Mouse (Mus musculus): ENCODE data around the gene Gtf3a. TPM values are rescaled to one million over a fixed set of nuclear protein-coding genes. Genes with fewer than 3 reads are reported as not detected.
"Not testable (repeated sequence)": the region's sequence is repeated elsewhere in the genome, so short reads cannot be mapped to it uniquely, and the experiment has no call there.

The Gtf3a gene
- total RNA-seq, 2 experiments from 2014 or later: 26.6 to 33.1 TPM

DNA sequence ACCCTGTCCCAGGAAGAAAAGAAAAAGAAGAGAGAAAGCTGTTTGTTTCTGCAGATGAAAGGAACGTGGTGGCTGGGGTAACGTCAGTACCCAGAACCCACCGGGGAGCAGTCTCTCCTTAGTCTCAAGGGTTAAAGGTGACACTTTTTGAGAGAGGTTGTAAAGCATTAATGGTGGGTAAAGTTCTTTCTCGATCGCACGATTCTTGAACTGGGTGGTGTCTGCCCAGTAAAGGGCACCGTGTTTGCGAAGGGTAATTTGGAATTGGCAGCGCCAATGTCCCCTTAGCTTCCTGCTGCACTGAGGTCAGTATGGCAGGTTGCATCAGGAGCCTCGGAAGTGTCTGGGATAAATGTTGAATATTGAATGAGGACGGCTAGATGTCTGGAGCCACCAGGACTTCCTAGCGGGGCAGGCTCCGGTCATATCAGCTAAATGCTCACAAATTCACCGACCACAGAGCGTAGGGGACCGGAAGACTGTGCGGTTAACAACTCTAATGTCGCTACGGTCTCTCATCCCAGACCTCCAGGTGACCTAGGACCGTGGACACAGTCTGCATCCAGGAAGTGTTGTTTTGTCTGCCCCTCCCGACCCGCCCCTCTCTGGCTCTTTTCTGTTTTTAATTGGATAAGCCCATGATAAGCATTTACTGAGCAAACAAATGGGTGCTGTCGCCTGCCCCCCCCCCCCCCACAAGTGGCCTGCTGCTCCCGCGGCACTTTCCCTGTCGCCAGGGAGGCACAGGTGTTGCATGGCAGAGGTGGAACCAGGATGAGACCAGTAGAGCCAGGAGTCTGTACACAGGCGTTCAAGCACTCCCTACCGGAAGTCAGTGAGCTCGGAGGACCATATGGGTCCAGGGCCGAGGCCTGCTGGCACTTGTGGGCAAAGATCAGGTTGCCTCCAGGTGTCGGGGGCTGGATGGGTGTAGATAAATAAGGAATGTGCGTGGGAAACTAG lies 10.6 kb upstream of the Gtf3a start:
- no peak for DNase-seq

DNA sequence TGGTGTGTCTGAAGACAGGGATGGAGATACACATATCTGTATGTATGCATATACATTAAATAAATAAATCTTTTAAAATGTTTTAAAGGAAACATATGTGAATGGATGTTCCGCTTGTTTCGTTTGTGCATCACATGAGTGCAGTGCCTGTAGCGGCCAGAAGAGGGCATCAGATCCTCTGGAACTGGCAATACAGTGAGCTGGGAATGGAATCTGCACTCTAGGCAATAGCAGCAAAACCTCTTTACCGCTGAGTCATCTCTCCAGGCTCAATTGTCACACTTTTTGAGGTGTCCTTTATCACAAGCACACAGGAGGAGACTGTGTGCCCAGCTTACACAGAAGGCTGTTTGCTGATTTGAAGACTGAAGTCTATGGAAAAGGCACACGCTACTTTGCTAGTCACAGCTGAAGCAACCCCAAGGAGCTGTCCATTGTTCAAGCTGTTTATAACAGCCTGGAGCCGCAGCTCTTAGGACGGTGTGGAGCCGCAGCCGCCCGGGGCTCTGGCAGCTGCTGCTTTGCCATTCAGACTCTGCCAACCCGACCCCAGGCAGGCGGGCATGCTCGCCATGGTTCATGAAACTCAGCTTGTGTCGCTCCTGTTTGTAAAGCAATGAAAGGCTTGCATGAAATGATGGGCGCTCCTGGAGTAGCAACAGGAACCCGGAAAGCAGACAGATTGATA lies 9.2 kb upstream of the Gtf3a start:
- DNase-seq: no peak

DNA sequence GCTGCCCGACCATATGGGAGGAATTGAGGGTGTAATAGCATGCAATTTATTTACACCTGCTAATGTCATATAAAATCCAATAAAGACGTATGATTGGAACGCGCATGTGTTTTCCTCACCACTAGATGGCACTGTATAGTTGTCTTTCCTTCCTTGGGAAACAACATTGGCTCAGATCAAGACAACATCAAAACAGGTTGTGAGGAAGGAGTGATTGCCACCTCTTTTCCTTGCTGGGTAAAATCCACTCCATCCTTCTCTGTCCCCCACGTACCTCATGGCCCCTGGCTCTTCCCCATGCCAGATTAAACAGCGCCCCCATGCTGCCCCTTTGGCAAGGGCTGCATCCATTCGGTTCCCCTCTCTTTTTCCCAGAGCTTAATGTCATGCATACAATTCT lies 8.2 kb upstream of the Gtf3a start:
- DNase-seq: no peak

DNA sequence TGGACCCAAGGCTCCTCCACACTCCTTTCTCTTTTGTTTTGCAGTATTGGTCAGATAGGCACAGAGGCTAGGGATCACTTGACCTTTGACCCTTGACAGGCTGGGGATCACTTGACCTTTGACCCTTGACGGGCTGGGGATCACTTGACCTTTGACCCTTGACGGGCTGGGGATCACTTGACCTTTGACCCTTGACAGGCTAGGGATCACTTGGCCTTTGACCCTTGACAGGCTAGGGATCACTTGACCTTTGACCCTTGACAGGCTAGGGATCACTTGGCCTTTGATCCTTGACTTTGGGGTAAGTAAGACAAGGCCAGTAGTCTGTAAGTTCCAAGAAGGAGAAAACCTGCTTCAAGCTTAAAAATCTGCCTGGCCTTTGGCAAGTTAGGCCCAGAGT lies 6.5 kb upstream of the Gtf3a start:
- DNase-seq: not testable (repeated sequence)

DNA sequence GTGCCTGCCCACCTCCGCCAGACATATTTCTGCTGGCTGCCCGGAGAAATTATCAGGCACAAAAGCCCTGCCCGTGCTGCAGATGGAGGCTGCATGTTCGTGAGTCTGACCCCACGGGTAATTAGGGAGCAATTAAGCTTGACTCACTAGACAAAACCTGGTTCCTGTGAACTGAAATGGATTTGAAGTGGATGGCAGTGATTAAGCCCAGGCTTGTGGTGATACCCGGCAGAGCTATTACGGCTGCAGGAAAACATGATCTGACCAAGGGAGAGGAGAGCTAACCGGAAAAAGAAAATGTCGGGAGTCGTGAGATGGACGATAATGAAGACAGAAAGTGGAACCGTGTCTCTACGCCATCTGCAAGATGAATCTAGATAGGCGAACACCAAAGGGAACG lies 5.5 kb upstream of the Gtf3a start:
- DNase-seq: no peak

DNA sequence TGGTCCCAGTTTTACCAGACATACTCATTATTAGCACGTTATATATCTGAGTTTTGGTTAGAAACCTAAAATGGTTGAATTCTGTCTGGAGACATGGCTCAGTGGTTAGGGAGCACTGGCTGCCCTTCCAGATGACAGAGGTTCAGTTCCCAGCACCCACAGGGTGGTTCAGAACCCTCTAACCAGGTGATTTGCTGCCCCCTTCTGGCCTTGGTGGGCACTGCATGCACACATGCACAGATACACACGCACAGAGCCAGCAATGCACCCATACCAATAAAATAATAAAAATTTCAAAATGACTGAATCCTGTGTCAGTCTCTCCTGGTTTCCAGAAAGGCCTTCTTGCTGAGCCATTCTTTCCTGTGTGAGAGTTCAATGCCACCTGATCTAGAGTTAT lies 3.9 kb upstream of the Gtf3a start:
- no peak for DNase-seq

DNA sequence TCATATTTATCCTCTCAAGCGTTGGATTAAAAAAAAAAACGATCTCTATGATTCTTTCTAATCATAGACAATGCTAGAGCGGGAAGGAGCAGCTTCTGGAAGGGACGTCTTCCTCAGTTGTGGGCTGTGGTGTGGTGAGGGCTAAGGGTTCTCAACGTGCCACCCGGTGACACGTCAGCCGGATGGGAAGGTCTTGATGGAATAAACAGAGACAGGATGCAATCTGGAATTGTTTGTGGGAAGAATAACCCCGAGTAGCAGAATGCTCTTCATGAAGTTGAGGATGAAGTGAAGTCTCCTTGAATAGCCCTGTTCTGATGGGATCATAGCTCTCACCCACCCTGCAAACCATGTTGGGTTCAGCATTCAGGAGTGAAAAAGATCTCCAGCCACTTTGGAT lies 1.8 kb upstream of the Gtf3a start:
- no peak for DNase-seq

DNA sequence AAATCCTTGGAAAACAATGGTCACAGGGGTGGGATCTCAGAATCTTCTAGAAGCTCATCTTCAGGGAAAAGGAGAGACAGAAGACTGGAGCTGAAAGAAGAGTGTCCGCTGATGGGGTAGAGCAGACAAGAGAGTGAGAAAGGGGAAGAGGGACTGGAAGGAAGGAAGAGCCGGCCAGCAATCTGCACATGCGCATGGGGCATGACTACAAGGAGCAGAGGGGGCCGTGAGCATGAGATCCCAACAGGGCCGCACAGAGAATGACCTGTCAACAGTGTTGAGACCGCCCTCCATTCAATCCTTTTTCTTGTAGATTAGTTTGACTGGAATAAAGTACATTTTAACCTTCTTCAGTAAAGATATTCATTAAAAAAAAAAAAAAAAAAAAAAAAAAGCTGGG lies 960 bp upstream of the Gtf3a start:
- DNase-seq: no peak

DNA sequence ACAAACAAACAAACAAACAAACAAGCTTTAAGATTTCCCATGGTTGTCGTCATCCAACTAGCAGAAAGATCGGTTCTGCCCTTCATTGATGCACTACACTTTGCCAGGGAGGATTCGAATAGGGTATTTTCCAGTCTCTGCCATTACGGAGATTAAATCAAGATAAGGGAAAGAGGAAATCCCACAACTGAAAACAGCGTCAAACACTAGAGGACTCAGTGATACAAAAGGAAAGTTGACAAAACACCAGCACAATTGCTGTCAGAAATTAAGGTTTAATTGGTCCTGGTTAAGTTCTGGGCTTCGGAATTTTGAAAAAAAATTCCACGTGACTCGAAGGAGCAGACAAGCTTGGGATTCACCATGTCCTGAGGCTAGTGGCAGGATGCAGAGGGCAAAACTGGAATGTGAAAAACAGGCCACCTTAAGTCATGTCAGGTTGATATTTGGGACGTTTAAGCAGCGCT lies 383 bp upstream of the Gtf3a start:
- DNase-seq: no peak

GRCm38 (mm10) chr5:146954576-146954975 lies 6.1 kb downstream of the Gtf3a start:
- DNase-seq: no peak

DNA sequence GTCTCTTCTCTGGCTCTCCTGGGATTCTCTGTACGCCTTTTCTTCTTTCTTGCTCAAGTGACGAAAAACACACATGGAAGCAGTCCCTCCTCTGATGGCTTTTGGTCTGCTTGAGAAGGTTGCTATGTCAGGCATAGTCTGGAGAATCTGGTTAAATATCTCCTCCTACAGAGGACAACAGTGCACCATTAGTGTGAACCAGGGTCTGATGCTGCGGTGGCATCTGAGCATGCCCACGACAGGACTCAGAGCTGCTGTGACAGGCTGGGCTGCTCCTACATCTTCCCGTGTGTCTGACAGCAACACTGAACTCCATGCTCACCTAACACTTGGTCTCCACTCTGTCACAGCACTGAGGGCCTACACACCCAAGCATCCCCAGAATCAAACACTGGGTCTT lies 7.2 kb downstream of the Gtf3a start:
- DNase-seq: no peak

- no peak for DNase-seq
These were observed 8.2 kb downstream of the Gtf3a start for GRCm38 (mm10) chr5:146956678-146957077.

- DNase-seq: peak; percentile 87 to 88
These were observed 14.9 kb downstream of the Gtf3a start, which contains the start of gene Mtif3 for GRCm38 (mm10) chr5:146963118-146963936. Gene Mtif3, minus strand, starts transcription at chr5:146963800.

GRCm38 (mm10) chr5:146963937-146964278 lies 15.5 kb downstream of the Gtf3a start:
- no peak for DNase-seq

GRCm38 (mm10) chr5:146968695-146969393 lies 20.4 kb downstream of the Gtf3a start:
- DNase-seq: no peak

DNA sequence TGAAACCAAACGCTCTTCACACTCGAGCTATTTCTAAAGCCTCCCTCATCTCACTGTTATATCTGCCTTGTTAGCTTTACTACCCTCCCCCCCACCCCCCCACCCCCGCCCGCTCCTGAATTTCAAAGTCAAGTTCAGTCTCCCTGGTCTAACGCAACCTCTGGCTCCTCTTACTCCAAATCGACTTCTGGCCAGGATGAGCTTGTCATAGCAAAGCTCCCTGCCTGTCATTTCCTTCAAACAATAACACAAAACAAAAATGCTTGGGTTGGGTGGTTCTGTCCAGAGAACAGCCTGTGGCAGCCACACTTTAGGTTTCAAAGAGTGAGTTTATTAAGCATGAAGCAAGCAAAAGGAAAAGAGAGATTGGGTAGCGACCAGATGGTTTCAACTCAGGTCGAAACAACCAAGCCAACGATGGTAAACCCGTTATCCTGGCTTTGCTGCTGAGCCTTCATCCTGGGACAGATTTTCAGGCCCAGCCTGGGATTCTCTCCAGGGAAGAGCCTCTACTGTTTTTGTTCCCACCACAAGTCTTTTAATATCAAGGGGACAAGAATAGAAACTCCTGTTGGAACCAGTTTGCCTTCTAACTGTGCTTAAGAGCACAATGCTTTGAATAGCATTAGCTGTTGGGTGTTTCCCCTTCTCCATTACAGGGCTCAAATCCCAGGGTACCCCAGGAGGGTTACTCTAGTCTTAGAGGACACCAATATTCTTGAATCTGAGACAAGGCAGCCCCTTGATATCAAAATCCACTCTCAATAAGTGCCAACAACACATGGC lies 23.5 kb downstream of the Gtf3a start:
- no peak for DNase-seq

GRCm38 (mm10) chr5:146973353-146973752 lies 24.9 kb downstream of the Gtf3a start:
- DNase-seq: no peak

- no peak for DNase-seq
These were observed 25.7 kb downstream of the Gtf3a start for GRCm38 (mm10) chr5:146973858-146974780.

- DNase-seq: no peak
These were observed 26.3 kb downstream of the Gtf3a start for GRCm38 (mm10) chr5:146974781-146975123.

DNA sequence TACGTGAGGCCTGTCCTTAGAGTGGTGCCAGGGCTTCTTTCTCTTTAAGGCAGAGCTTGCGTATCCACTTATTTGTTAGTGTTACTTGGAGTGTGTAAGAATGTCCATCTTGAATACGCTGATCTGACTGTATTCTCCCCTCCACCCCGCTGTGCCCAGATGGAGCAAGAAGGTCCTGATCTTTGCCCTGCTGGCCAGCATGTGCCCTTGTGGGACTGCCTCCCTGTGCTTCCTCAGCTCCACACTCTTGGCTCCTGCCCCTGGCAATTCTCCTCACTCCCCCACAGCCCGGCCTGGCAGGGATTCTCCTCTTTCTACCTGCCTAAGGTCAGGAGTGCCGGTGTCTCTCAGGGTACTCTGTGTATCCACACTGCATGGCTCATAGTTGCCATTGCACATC lies 32.9 kb downstream of the Gtf3a start:
- DNase-seq: peak in 1 of 2 experiments; percentile 25

All from adrenal gland, postnatal 36 days (tissue).